Mouse (Mus musculus): ENCODE measurements around the gene Pitx3. TPM values are rescaled to one million over a fixed set of nuclear protein-coding genes. Genes with fewer than 3 reads are reported as not detected.
"Not testable (repeated sequence)": the region's sequence is repeated elsewhere in the genome, so short reads cannot be mapped to it uniquely, and the experiment has no call there.

The Pitx3 gene
- polyA plus RNA-seq, 1 experiment from 2014 or later, result 2.7 TPM

DNA sequence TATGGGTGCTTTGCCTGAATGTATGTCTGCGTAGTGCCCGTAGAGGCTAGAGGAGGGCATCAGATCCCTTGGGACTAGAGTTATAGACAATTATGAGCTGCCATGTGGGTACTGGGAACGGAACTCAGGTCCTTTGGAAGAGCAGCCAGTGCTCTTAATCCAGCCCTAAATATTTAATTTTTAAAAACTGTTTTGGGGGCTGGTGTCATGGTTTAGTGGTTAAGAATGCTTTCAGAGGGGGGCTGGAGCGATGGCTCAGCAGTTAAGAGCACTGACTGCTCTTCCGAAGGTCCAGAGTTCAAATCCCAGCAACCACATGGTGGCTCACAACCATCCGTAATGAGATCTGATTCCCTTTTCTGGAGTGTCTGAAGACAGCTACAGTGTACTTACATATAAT is 18.4 kb downstream of the Pitx3 start:
- not testable (repeated sequence) for H3K9me3 ChIP-seq; H3K9ac ChIP-seq; ATAC-seq (ENCODE audit: low FRiP score, low read depth); H3K4me2 ChIP-seq (replicated peaks); H3K36me3 ChIP-seq; H3K4me1 ChIP-seq; H3K4me3 ChIP-seq; H3K27ac ChIP-seq
- H3K27me3 ChIP-seq (replicated peaks), result peaks cover 52% of the 10 kb centered on the region
- WGBS, result 72% methylated on average over 6 of the region's 6 CpGs

DNA sequence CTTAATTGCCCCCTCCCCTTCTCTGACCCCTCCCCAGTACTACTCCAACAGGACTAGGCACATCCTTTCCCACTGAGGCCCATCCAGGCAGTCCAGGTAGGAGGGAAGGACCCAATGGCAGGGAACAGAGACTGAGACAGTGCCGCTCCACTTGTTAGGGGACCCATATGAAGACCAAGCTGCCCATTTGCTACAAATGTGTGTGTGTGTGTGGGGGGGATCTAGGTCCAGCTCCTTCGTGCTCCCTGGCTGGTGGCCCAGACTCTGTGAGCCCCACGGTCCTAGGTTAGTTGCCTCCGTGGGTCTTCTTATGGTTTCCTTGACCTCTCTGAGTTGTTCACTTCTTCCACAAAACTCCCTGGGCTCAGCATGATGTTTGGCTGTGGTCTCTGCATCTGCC is 21.8 kb downstream of the Pitx3 start:
- H3K4me3 ChIP-seq, result no peak overlapping the region
- no peaks in the 10 kb centered on the region for H3K4me1 ChIP-seq
- no peak for ATAC-seq (ENCODE audit: low FRiP score, low read depth)
- H3K36me3 ChIP-seq, result no peaks in the 10 kb centered on the region
- 89% methylated on average over 4 of the region's 4 CpGs for WGBS
- peaks cover 17% of the 10 kb centered on the region for H3K27me3 ChIP-seq (replicated peaks)
- H3K9me3 ChIP-seq, result no peaks in the 10 kb centered on the region
- no peak overlapping the region for H3K27ac ChIP-seq
- H3K4me2 ChIP-seq (replicated peaks), result no peak overlapping the region
- H3K9ac ChIP-seq, result no peak overlapping the region

DNA sequence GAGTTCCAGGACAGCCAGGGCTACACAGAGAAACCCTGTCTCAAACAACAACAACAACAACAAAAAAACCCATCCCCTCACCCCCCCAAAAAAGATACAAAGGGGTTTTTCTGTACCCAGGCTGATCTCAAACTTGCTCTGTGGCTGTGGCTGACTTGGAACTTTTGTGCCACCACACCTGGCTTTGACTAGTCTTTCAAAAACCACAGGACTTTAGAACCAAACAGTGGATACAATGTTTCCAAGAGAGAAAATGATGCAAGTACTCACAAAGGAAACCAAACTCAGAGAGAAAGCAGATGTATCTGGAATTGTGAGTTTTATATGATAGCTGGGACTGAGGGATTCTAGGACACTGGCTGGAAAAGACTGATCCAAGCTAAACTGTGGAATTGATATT is 23.5 kb downstream of the Pitx3 start:
- Histone ChIP-seq H3K27ac (no peak overlapping the region), H3K9me3 (no peaks in the 10 kb centered on the region), H3K4me2 (replicated peaks) (no peak overlapping the region), H3K9ac (no peak overlapping the region), H3K4me3 (no peak overlapping the region), H3K36me3 (no peaks in the 10 kb centered on the region), H3K4me1 (no peaks in the 10 kb centered on the region), H3K27me3 (replicated peaks) (peaks cover 4% of the 10 kb centered on the region; the same call in 1 of the 2 replicates)
- ATAC-seq (ENCODE audit: low FRiP score, low read depth), result no peak

DNA sequence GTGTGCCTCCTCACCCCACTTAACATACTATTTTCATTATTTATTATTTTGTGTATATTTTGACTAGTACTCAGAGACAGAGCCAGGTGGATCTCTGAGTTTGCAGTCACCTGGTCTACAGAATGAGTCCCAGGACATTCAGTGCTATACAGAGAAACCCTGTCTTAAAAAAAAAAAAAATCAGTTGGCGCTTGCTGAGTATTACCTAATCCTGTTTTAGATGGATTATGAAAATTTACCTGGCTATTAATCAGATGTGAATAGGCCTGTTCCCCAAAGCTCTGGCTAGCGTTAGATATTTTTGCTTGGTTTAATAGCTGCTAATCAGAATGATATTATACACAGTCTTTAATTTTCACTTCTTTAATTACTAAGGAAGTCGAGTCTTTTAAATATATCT is 24.2 kb downstream of the Pitx3 start:
- Histone ChIP-seq H3K4me1 (no peaks in the 10 kb centered on the region), H3K4me2 (replicated peaks) (no peak overlapping the region), H3K9ac (no peak overlapping the region), H3K27ac (no peak overlapping the region), H3K4me3 (no peak overlapping the region), H3K27me3 (replicated peaks) (peaks cover 4% of the 10 kb centered on the region; the same call in 1 of the 2 replicates), H3K9me3 (no peaks in the 10 kb centered on the region), H3K36me3 (no peaks in the 10 kb centered on the region)
- no peak for ATAC-seq (ENCODE audit: low FRiP score, low read depth)
- WGBS, result 87% methylated on average over 3 of the region's 3 CpGs

DNA sequence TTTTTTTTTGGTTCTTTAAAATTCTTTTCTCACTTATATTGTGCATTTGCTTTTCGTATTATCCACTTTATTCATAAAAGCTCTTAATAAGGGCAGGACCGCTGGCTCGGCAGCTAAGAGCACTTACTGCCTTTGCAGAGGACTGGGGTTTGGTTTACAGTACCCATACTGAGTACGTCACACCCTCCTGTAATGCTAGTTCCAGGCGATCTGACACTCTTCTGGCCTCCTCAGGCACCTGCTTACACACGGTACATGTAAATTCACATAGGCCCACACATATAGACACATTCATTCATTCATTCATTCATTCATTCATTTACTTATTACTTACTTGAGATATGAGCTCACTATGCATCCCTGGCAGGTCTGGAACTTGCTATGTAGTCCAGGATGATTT is 27.3 kb downstream of the Pitx3 start:
- no peak for ATAC-seq (ENCODE audit: low FRiP score, low read depth)
- H3K4me1 ChIP-seq, result no peaks in the 10 kb centered on the region

DNA sequence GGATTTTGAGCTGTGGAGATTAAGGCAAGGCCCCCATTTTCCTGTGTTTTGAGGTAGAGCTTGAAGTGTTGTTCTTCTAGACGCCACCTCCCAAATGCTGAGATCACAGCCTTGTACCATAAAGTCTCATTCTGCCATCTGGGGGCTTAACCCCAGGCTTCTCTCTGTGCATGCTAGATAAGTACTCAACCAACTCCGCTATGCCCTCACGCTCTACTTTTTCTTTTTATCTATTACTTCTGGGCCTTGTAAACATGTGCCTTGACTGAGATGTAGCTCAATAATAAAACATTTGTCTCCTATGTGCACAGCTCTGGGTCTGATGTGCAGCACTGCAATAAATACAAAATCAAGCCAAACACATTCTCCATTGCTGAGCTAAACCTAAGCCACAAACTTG is 28.7 kb downstream of the Pitx3 start:
- ATAC-seq (ENCODE audit: low FRiP score, low read depth), result no peak
- Histone ChIP-seq H3K27ac (no peak overlapping the region), H3K4me1 (no peaks in the 10 kb centered on the region), H3K9ac (no peak overlapping the region), H3K36me3 (no peaks in the 10 kb centered on the region), H3K9me3 (no peaks in the 10 kb centered on the region), H3K27me3 (replicated peaks) (no peaks in the 10 kb centered on the region), H3K4me3 (no peak overlapping the region), H3K4me2 (replicated peaks) (no peak overlapping the region)
- WGBS, result 92% methylated on average over 3 of the region's 3 CpGs

More for the DNA sequence above, 27.3 kb downstream of the Pitx3 start:
- Histone ChIP-seq H3K9me3 (no peaks in the 10 kb centered on the region), H3K9ac (no peak overlapping the region), H3K4me3 (no peak overlapping the region), H3K4me2 (replicated peaks) (no peak overlapping the region), H3K27ac (no peak overlapping the region), H3K27me3 (replicated peaks) (no peaks in the 10 kb centered on the region), H3K36me3 (no peaks in the 10 kb centered on the region)
- WGBS, result 76% methylated on average over 6 of the region's 6 CpGs

DNA sequence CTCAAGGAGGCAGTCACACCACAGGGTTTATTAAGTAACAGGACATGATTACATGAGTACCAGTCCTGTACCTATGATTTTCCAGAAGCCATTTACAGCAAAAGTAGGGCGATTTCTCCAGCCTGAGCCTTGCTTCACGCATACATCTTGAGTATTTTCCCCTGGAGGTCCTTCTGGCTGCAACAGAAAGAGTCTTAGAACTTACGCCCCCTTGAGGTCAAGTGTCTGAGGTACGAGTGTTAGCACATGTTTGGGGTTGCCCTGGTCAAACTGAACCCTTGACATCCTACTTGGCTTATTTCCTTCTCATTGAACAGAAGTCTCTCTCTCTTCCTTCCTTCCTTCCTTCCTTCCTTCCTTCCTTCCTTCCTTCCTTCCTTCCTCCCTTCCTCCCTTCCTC is 33.5 kb downstream of the Pitx3 start:
- Histone ChIP-seq H3K36me3 (no peaks in the 10 kb centered on the region), H3K4me1 (no peaks in the 10 kb centered on the region), H3K27ac (no peak overlapping the region), H3K9ac (no peak overlapping the region), H3K4me3 (no peak overlapping the region), H3K9me3 (no peaks in the 10 kb centered on the region), H3K27me3 (replicated peaks) (no peaks in the 10 kb centered on the region), H3K4me2 (replicated peaks) (no peak overlapping the region)
- 59% methylated on average over 4 of the region's 4 CpGs for WGBS
- ATAC-seq (ENCODE audit: low FRiP score, low read depth), result no peak

DNA sequence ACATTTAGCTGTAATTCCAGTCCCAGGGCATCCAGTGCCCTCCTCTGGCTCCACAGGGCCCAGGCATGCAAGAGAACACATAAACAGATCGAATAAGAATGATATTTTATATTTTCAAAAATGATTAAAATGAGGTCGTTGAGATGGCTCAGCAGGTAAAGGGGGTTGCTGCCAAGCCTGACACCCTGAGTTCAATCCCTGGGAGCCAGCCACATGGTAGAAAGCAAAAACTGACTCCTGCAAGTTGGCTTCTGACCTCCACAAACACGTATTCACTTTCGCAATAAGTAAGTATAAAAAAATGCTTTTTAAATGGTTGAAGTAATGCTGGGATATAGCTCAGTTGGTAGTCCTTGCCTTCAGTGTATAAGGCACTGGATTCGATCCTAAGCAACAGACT is 37.3 kb downstream of the Pitx3 start:
- no peaks in the 10 kb centered on the region for H3K9me3 ChIP-seq
- 88% methylated on average over 5 of the region's 5 CpGs for WGBS
- ATAC-seq (ENCODE audit: low FRiP score, low read depth), result no peak
- H3K4me3 ChIP-seq, result no peak overlapping the region
- no peaks in the 10 kb centered on the region for H3K27me3 ChIP-seq (replicated peaks)
- no peak overlapping the region for H3K9ac ChIP-seq
- no peak overlapping the region for H3K4me2 ChIP-seq (replicated peaks)
- H3K27ac ChIP-seq, result no peak overlapping the region
- no peaks in the 10 kb centered on the region for H3K4me1 ChIP-seq
- H3K36me3 ChIP-seq, result no peaks in the 10 kb centered on the region

DNA sequence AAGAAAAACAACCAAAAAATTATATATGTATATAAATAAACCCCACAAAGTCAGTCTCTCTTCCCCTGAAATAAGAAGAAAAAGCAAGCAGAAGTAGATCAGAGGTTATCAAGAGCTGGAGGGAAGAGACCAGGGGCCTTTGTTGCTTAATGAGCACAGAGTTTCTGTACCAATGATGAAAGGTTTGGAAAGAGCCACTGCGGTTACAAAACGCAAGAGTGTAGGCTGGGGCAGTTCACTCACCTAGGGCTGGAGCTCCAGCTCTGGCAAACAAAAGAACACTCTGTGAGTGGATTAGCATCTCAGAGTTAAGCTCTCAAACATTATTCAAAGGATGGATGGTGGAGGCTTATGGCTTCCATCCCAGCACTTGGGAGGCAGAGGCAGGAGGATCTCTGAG is 37.9 kb downstream of the Pitx3 start:
- Histone ChIP-seq H3K9me3 (no peaks in the 10 kb centered on the region), H3K27me3 (replicated peaks) (no peaks in the 10 kb centered on the region), H3K4me3 (no peak overlapping the region), H3K27ac (no peak overlapping the region), H3K4me2 (replicated peaks) (no peak overlapping the region), H3K9ac (no peak overlapping the region), H3K36me3 (no peaks in the 10 kb centered on the region), H3K4me1 (no peaks in the 10 kb centered on the region)
- ATAC-seq (ENCODE audit: low FRiP score, low read depth), result no peak
- WGBS, result 82% methylated on average over 2 of the region's 2 CpGs

DNA sequence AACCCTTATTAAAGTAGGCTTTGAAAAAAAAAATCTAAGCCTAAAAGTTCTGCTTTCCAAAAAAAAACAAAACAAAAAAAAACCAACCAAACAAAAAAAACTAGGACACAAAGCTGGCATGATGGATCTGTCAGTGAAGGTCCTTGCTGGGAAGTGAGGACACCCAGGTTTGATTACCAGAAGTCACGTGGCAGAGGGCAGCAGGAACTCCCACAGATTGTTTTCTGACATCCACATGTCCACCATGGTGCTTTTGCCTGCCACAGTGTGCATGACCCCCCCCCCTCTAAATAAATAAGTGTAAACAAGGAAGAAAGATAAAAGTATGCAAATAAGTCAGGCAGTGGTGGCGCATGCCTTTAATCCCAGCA is 44.0 kb downstream of the Pitx3 start:
- WGBS, result 77% methylated on average over 2 of the region's 2 CpGs
- no peak for ATAC-seq (ENCODE audit: low FRiP score, low read depth)
- H3K9me3 ChIP-seq, result no peaks in the 10 kb centered on the region

DNA sequence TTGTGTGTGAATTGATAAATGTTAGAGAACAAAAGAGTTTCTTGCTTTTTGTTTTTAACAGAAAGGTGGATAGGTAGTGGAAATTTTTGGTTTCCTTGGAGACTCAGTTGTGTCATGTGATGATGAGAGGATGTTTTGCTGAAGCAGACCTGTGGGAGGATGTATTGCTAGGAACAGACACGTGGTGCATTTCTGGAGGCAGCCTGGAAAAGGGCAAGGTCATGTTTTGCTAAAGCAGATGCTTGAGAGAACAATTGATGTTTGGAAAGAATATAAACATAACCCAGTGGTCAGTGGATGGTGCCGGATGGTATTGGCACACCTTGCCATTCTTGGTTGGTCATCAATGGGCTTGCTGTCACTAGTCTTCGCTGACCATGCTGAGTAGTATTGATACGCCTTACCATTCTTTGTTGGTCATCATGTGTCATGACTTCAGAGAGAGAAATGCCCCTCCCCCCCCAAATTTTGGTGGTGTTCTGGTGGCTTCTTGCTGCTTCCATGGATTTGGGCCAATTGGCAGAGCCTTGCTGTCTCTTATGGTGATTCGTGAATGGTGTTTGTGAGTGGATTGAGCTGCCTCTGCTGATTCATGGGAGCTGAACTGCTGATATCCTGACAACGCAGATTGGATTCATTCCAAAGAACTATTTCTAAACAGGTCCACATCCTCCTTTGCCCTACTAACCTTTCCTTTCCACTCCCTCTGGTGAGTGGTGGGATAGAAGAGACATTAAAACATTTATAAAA is 44.5 kb downstream of the Pitx3 start:
- Histone ChIP-seq H3K4me3 (no peak overlapping the region), H3K36me3 (no peaks in the 10 kb centered on the region), H3K9me3 (no peaks in the 10 kb centered on the region), H3K27me3 (replicated peaks) (no peaks in the 10 kb centered on the region), H3K4me1 (no peaks in the 10 kb centered on the region), H3K9ac (no peak overlapping the region), H3K4me2 (replicated peaks) (no peak overlapping the region), H3K27ac (no peak overlapping the region)
- WGBS, result 90% methylated on average over 6 of the region's 6 CpGs
- ATAC-seq (ENCODE audit: low FRiP score, low read depth), result no peak

More for the DNA sequence above, 44.0 kb downstream of the Pitx3 start:
- H3K4me3 ChIP-seq, result no peak overlapping the region
- no peaks in the 10 kb centered on the region for H3K27me3 ChIP-seq (replicated peaks)
- no peak overlapping the region for H3K27ac ChIP-seq
- H3K4me2 ChIP-seq (replicated peaks), result no peak overlapping the region
- H3K36me3 ChIP-seq, result no peaks in the 10 kb centered on the region
- H3K9ac ChIP-seq, result no peak overlapping the region
- H3K4me1 ChIP-seq, result no peaks in the 10 kb centered on the region

DNA sequence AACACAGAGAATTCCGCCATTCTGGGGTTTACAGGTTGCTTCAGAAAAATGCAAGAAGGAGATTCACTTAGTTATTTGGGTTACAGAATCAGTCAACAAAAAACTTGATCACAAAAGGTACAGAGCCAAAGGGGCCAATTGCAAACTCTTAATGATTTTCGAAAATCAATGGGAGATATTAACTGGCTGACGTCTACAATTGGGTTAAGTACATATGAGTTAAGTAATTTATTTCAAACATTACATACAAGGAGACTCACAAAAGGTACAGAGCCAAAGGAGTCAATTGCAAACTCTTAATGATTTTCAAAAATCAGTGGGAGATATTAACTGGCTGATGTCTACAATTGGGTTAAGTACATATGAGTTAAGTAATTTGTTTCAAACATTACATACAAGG is 48.6 kb downstream of the Pitx3 start:
- Histone ChIP-seq H3K4me2 (replicated peaks) (no peak overlapping the region), H3K9me3 (no peaks in the 10 kb centered on the region), H3K36me3 (no peaks in the 10 kb centered on the region), H3K9ac (no peak overlapping the region), H3K4me3 (no peak overlapping the region), H3K4me1 (no peaks in the 10 kb centered on the region), H3K27ac (no peak overlapping the region), H3K27me3 (replicated peaks) (no peaks in the 10 kb centered on the region)
- no peak for ATAC-seq (ENCODE audit: low FRiP score, low read depth)
- WGBS, result 88% methylated on average over 3 of the region's 3 CpGs

DNA sequence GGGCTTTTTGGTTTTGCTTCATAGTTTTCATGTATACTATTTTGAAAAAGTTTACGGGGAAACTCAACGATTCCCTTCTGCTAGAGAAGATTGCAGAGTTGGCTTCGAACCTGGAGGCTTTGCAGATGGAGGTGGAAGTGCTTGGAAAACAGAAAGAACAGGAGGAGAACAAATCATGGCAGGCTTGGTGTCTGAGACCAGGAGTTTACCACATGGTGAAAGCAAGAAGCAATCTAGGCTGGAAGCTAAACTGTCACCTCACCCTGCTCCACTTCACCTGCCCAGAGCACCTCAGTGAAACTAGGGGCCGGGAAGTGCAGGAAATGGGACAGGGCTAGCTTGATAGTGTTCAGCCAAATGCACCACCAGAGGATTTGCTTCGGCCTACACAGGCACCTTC is 51.7 kb downstream of the Pitx3 start:
- Histone ChIP-seq H3K27me3 (replicated peaks) (no peaks in the 10 kb centered on the region), H3K4me2 (replicated peaks) (no peak overlapping the region), H3K4me3 (no peak overlapping the region), H3K4me1 (no peaks in the 10 kb centered on the region), H3K36me3 (no peaks in the 10 kb centered on the region), H3K9me3 (no peaks in the 10 kb centered on the region), H3K9ac (no peak overlapping the region), H3K27ac (no peak overlapping the region)
- no peak for ATAC-seq (ENCODE audit: low FRiP score, low read depth)
- 89% methylated on average over 5 of the region's 5 CpGs for WGBS
